Mouse (Mus musculus): ENCODE results near the gene Slc29a1. TPM values are rescaled to one million over a fixed set of nuclear protein-coding genes. Genes with fewer than 3 reads are reported as not detected.

Slc29a1 gene
- polyA plus RNA-seq, 1 experiment from 2014 or later, result 59.1 TPM

- WGBS, result 45% methylated on average over 1 of the region's 1 CpGs
- Histone ChIP-seq H3K27me3 (peaks cover 18% of the 10 kb centered on the region), H3K9ac (no peak overlapping the region)
These were observed 45.0 kb downstream of the Slc29a1 start for GRCm38 (mm10) chr17:45554420-45554819.

GRCm38 (mm10) chr17:45553065-45553464 is 46.3 kb downstream of the Slc29a1 start:
- Histone ChIP-seq H3K9me3 (no peaks in the 10 kb centered on the region), H3K9ac (no peak overlapping the region), H3K4me1 (peaks cover 25% of the 10 kb centered on the region), H3K27ac (no peak overlapping the region), H3K4me2 (replicated peaks) (no peak overlapping the region), H3K4me3 (no peak overlapping the region), H3K27me3 (peaks cover 22% of the 10 kb centered on the region), H3K36me3 (no peaks in the 10 kb centered on the region)
- no peak for ATAC-seq (ENCODE audit: insufficient number of reproducible peaks, insufficient read depth, low FRiP score, low TSS enrichment)
- WGBS, result 81% methylated on average over 3 of the region's 3 CpGs

More at GRCm38 (mm10) chr17:45554420-45554819, 45.0 kb downstream of the Slc29a1 start:
- no peaks in the 10 kb centered on the region for H3K9me3 ChIP-seq
- no peak for ATAC-seq (ENCODE audit: insufficient number of reproducible peaks, insufficient read depth, low FRiP score, low TSS enrichment)
- no peak overlapping the region for H3K4me2 ChIP-seq (replicated peaks)
- H3K4me3 ChIP-seq, result no peak overlapping the region
- no peaks in the 10 kb centered on the region for H3K36me3 ChIP-seq
- peaks cover 20% of the 10 kb centered on the region for H3K4me1 ChIP-seq
- no peak overlapping the region for H3K27ac ChIP-seq

GRCm38 (mm10) chr17:45551816-45552451 is 47.5 kb downstream of the Slc29a1 start:
- Histone ChIP-seq H3K9me3 (no peaks in the 10 kb centered on the region), H3K4me3 (no peak overlapping the region), H3K27ac (no peak overlapping the region), H3K4me1 (peaks cover 16% of the 10 kb centered on the region), H3K36me3 (no peaks in the 10 kb centered on the region), H3K27me3 (peaks cover 28% of the 10 kb centered on the region), H3K9ac (no peak overlapping the region), H3K4me2 (replicated peaks) (no peak overlapping the region)
- no peak for ATAC-seq (ENCODE audit: insufficient number of reproducible peaks, insufficient read depth, low FRiP score, low TSS enrichment)
- WGBS, result 8% methylated on average over 8 of the region's 8 CpGs

- Histone ChIP-seq H3K27me3 (peaks cover 28% of the 10 kb centered on the region), H3K9me3 (no peaks in the 10 kb centered on the region), H3K4me1 (peaks cover 13% of the 10 kb centered on the region), H3K4me3 (no peak overlapping the region), H3K4me2 (replicated peaks) (no peak overlapping the region), H3K27ac (no peak overlapping the region), H3K9ac (no peak overlapping the region), H3K36me3 (peaks cover 4% of the 10 kb centered on the region; the same call in 1 of the 2 replicates)
- 46% methylated on average over 7 of the region's 7 CpGs for WGBS
- ATAC-seq (ENCODE audit: insufficient number of reproducible peaks, insufficient read depth, low FRiP score, low TSS enrichment), result no peak
These were observed 48.1 kb downstream of the Slc29a1 start for GRCm38 (mm10) chr17:45551249-45551796.

- Histone ChIP-seq H3K27ac (no peak overlapping the region), H3K27me3 (peaks cover 35% of the 10 kb centered on the region)
These were observed 49.2 kb downstream of the Slc29a1 start for GRCm38 (mm10) chr17:45550253-45550652.

GRCm38 (mm10) chr17:45549617-45550181 is 49.7 kb downstream of the Slc29a1 start, which contains the start of gene Tmem151b:
Gene Tmem151b (minus strand): TSS chr17:45549677.
- peaks cover 41% of the 10 kb centered on the region for H3K27me3 ChIP-seq
- H3K4me3 ChIP-seq, result peak within 1 kb of the TSS; percentile 79
- ATAC-seq (ENCODE audit: insufficient number of reproducible peaks, insufficient read depth, low FRiP score, low TSS enrichment), result peak; percentile 12; the same call in 1 of the 2 replicates
- WGBS, result 1% methylated on average over 12 of the region's 29 CpGs
- peaks cover 8% of the 10 kb centered on the region for H3K36me3 ChIP-seq
- H3K27ac ChIP-seq, result peak within 1 kb of the TSS; percentile 83
- H3K4me1 ChIP-seq, result peaks cover 26% of the 10 kb centered on the region
- peak within 1 kb of the TSS; percentile 93 for H3K9ac ChIP-seq
- no peaks in the 10 kb centered on the region for H3K9me3 ChIP-seq
- H3K4me2 ChIP-seq (replicated peaks), result peak within 1 kb of the TSS; percentile 72

More at GRCm38 (mm10) chr17:45550253-45550652, 49.2 kb downstream of the Slc29a1 start:
- peak overlapping the region; percentile 72 for H3K4me2 ChIP-seq (replicated peaks)
- H3K4me1 ChIP-seq, result peaks cover 21% of the 10 kb centered on the region
- H3K9me3 ChIP-seq, result no peaks in the 10 kb centered on the region
- peak overlapping the region; percentile 93; the same call in 1 of the 2 replicates for H3K9ac ChIP-seq
- peak overlapping the region; percentile 79; the same call in 1 of the 2 replicates for H3K4me3 ChIP-seq
- peaks cover 8% of the 10 kb centered on the region for H3K36me3 ChIP-seq
- 33% methylated on average over 5 of the region's 5 CpGs for WGBS
- ATAC-seq (ENCODE audit: insufficient number of reproducible peaks, insufficient read depth, low FRiP score, low TSS enrichment), result no peak

GRCm38 (mm10) chr17:45548541-45549512 is 50.6 kb downstream of the Slc29a1 start:
- peak overlapping the region; percentile 72 for H3K4me2 ChIP-seq (replicated peaks)
- H3K4me3 ChIP-seq, result peak overlapping the region; percentile 79
- no peaks in the 10 kb centered on the region for H3K9me3 ChIP-seq
- ATAC-seq (ENCODE audit: insufficient number of reproducible peaks, insufficient read depth, low FRiP score, low TSS enrichment), result peak; percentile 48
- 4% methylated on average over 44 of the region's 68 CpGs for WGBS
- H3K4me1 ChIP-seq, result peaks cover 33% of the 10 kb centered on the region
- H3K36me3 ChIP-seq, result peaks cover 8% of the 10 kb centered on the region
- H3K9ac ChIP-seq, result peak overlapping the region; percentile 93
- H3K27me3 ChIP-seq, result peaks cover 50% of the 10 kb centered on the region
- H3K27ac ChIP-seq, result peak overlapping the region; percentile 83

GRCm38 (mm10) chr17:45547461-45548190 is 51.8 kb downstream of the Slc29a1 start:
- Histone ChIP-seq H3K4me1 (peaks cover 34% of the 10 kb centered on the region), H3K9me3 (no peaks in the 10 kb centered on the region), H3K9ac (no peak overlapping the region), H3K27ac (no peak overlapping the region), H3K4me2 (replicated peaks) (peak overlapping the region; percentile 72), H3K4me3 (peak overlapping the region; percentile 79; the same call in 1 of the 2 replicates), H3K36me3 (peaks cover 8% of the 10 kb centered on the region), H3K27me3 (peaks cover 59% of the 10 kb centered on the region)
- no peak for ATAC-seq (ENCODE audit: insufficient number of reproducible peaks, insufficient read depth, low FRiP score, low TSS enrichment)
- 79% methylated on average over 5 of the region's 5 CpGs for WGBS

- peaks cover 8% of the 10 kb centered on the region for H3K36me3 ChIP-seq
- no peak overlapping the region for H3K27ac ChIP-seq
- no peaks in the 10 kb centered on the region for H3K9me3 ChIP-seq
- H3K27me3 ChIP-seq, result peaks cover 65% of the 10 kb centered on the region
- H3K9ac ChIP-seq, result no peak overlapping the region
- H3K4me2 ChIP-seq (replicated peaks), result no peak overlapping the region
- WGBS, result 66% methylated on average over 16 of the region's 16 CpGs
- H3K4me3 ChIP-seq, result 0 out of 2 replicates have a peak overlapping the region, but pooled peaks have one; percentile 6
- peaks cover 34% of the 10 kb centered on the region for H3K4me1 ChIP-seq
- ATAC-seq (ENCODE audit: insufficient number of reproducible peaks, insufficient read depth, low FRiP score, low TSS enrichment), result no peak
These were observed 52.5 kb downstream of the Slc29a1 start for GRCm38 (mm10) chr17:45546941-45547340.

GRCm38 (mm10) chr17:45545278-45545961 is 54.0 kb downstream of the Slc29a1 start:
- Histone ChIP-seq H3K27me3 (peaks cover 74% of the 10 kb centered on the region), H3K9me3 (no peaks in the 10 kb centered on the region), H3K4me3 (peak overlapping the region; percentile 19), H3K36me3 (peaks cover 8% of the 10 kb centered on the region), H3K9ac (peak overlapping the region; percentile 24; the same call in 1 of the 2 replicates), H3K27ac (no peak overlapping the region), H3K4me1 (peaks cover 34% of the 10 kb centered on the region), H3K4me2 (replicated peaks) (peak overlapping the region; percentile 33)
- no peak for ATAC-seq (ENCODE audit: insufficient number of reproducible peaks, insufficient read depth, low FRiP score, low TSS enrichment)
- WGBS, result 8% methylated on average over 74 of the region's 74 CpGs
